In the genomic region with DNA sequence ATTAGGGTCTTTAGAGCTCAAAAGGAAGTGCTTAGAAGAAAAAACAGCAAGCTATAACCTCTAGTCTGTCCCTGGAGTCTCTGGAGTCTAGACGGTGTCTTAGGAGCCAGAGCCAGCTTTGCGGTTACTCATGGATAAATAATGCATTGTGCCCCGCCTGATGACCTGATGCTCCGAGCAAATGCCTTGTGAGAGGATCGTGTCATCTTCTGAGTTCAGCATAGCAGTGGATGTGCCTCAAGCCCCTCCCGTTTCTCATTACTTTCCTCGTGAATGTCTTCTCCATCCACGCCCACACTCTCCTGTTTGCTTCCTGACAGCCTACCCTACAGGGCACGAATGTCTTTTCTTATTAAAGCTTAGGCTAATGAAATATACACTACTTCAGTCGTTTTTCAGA, we compare ENCODE assay signal across 10 mouse cellular contexts.
DNase-seq lines count a peak whose midpoint lies in the region; ATAC-seq and TF ChIP-seq lines count a peak whose summit lies in the region.
"Had no signal": no experiment of that assay in that cellular context is flagged by ENCODE, and none has a peak within 500 bp of the region (broad histone marks: within the 10 kb centered on the region; RNA-seq: fewer than 3 reads in every experiment).

No protein-coding gene starts in this region.

- peaks cover 12% of the 10 kb centered on the region for H3K36me3 ChIP-seq in heart, embryonic 10.5 days
- H3K36me3 ChIP-seq in hindbrain, embryonic 16.5 days (ENCODE audit: control insufficient read depth, insufficient read depth, low read length) = no peaks in the 10 kb centered on the region
- peaks cover 5% of the 10 kb centered on the region; the same call in 1 of the 2 replicates for H3K36me3 ChIP-seq in midbrain, postnatal 0 days (ENCODE audit: insufficient read depth, low read length)

- no peaks in the 10 kb centered on the region for H3K27me3 ChIP-seq in heart, embryonic 10.5 days (ENCODE audit: insufficient read depth, poor library complexity, severe bottlenecking)
- no peaks in the 10 kb centered on the region for H3K27me3 ChIP-seq in hindbrain, embryonic 16.5 days (replicated peaks; ENCODE audit: control insufficient read depth, insufficient read depth, low read length)
- H3K27me3 ChIP-seq in midbrain, postnatal 0 days (ENCODE audit: insufficient read depth, low read length) = no peaks in the 10 kb centered on the region
- H3K27me3 ChIP-seq: embryonic facial prominence, embryonic 15.5 days had no signal

- no peak overlapping the region for H3K4me2 ChIP-seq in hindbrain, embryonic 16.5 days (ENCODE audit: low read length)
- H3K4me2 ChIP-seq in midbrain, postnatal 0 days (ENCODE audit: low read depth, low read length, poor library complexity, severe bottlenecking) = no peak overlapping the region
- H3K4me2 ChIP-seq: embryonic facial prominence, embryonic 15.5 days had no signal

- H3K4me3 ChIP-seq in heart, embryonic 10.5 days = no peak overlapping the region
- H3K4me3 ChIP-seq in hindbrain, embryonic 16.5 days (ENCODE audit: low read length) = no peak overlapping the region
- no peak overlapping the region for H3K4me3 ChIP-seq in midbrain, postnatal 0 days (ENCODE audit: low read depth, low read length)
- H3K4me3 ChIP-seq: embryonic facial prominence, embryonic 15.5 days had no signal

- H3K4me1 ChIP-seq in heart, embryonic 10.5 days = peaks cover 34% of the 10 kb centered on the region
- H3K4me1 ChIP-seq in hindbrain, embryonic 16.5 days (ENCODE audit: control insufficient read depth, insufficient read depth, low read depth, low read length) = peaks cover 14% of the 10 kb centered on the region
- H3K4me1 ChIP-seq in midbrain, postnatal 0 days (ENCODE audit: insufficient read depth, low read length) = no peaks in the 10 kb centered on the region; the same call in 1 of the 2 replicates

- no peak for DNase-seq in heart, embryonic 10.5 days (ENCODE audit: low spot score)
- no peak for DNase-seq in heart, adult 8-10 months (ENCODE audit: low spot score)
- peak; percentile 56 for DNase-seq in embryo, embryonic 10.5 days (ENCODE audit: low spot score)
- peak; percentile 67 for DNase-seq in midbrain, postnatal 0 days (ENCODE audit: low spot score)
- no peak for DNase-seq in heart, postnatal 10 days
- no peak for DNase-seq in cerebellum, adult 11-12 months
- DNase-seq: adrenal gland, postnatal 14 days had no signal

- peak overlapping the region; percentile 73 for H3K27ac ChIP-seq in heart, embryonic 10.5 days
- peak overlapping the region; percentile 36; the same call in 1 of the 2 replicates for H3K27ac ChIP-seq in hindbrain, embryonic 16.5 days (ENCODE audit: low read depth, low read length)
- peak overlapping the region; percentile 18; the same call in 1 of the 2 replicates for H3K27ac ChIP-seq in midbrain, postnatal 0 days (ENCODE audit: low read depth, low read length)
- H3K27ac ChIP-seq: embryonic facial prominence, embryonic 15.5 days had no signal

- intact Hi-C loops in heart, postnatal 10 days (cut with DNase I) = no loop called here

- WGBS in heart, embryonic 10.5 days = 45% methylated on average over 10 of the region's 10 CpGs
- WGBS in hindbrain, embryonic 16.5 days = 21% methylated on average over 10 of the region's 10 CpGs
- WGBS in midbrain, postnatal 0 days = 25% methylated on average over 10 of the region's 10 CpGs

- H3K9me3 ChIP-seq in heart, embryonic 10.5 days = no peaks in the 10 kb centered on the region
- H3K9me3 ChIP-seq in hindbrain, embryonic 16.5 days (ENCODE audit: control insufficient read depth, low read length) = no peaks in the 10 kb centered on the region
- H3K9me3 ChIP-seq in midbrain, postnatal 0 days (ENCODE audit: low read length) = no peaks in the 10 kb centered on the region
- H3K9me3 ChIP-seq: embryonic facial prominence, embryonic 15.5 days had no signal

- peak; percentile 54 for ATAC-seq in hindbrain, embryonic 16.5 days
- ATAC-seq in midbrain, postnatal 0 days (ENCODE audit: low FRiP score) = peak; percentile 68; the same call in 1 of the 2 replicates
- ATAC-seq in granulocyte monocyte progenitor cell, adult 5-6 weeks (replicated peaks; ENCODE audit: poor library complexity, severe bottlenecking) = no peak

- TF ChIP-seq CTCF in midbrain, postnatal 0 days (IDR thresholded peaks at IDR 0.05) = no peak

- H3K9ac ChIP-seq in hindbrain, embryonic 16.5 days (ENCODE audit: low read depth, low read length) = no peak overlapping the region
- H3K9ac ChIP-seq in midbrain, postnatal 0 days (replicated peaks; ENCODE audit: low read length, poor library complexity, severe bottlenecking) = no peak overlapping the region
- H3K9ac ChIP-seq: embryonic facial prominence, embryonic 15.5 days had no signal

Comparison
In these comparisons a context has a peak if more than half of its experiments do, and no peak if none do; other contexts are left out.
1. DNase-seq: peak in embryo, embryonic 10.5 days (single experiment) and midbrain, postnatal 0 days (single experiment); none in heart, embryonic 10.5 days (single experiment), heart, adult 8-10 months (single experiment), heart, postnatal 10 days (0 of 2) and cerebellum, adult 11-12 months (single experiment).
2. H3K27ac ChIP-seq: peak in every context shown above with its lines; median percentile 73 in heart, embryonic 10.5 days; 36 in hindbrain, embryonic 16.5 days; 18 in midbrain, postnatal 0 days.